Mouse (Mus musculus) heart, postnatal 10 days (tissue): Measurements from ENCODE around the gene Pdlim5. TPM values are rescaled to one million over a fixed set of nuclear protein-coding genes. Genes with fewer than 3 reads are reported as not detected.
"Not testable (repeated sequence)": the region's sequence is repeated elsewhere in the genome, so short reads cannot be mapped to it uniquely, and the experiment has no call there.

Experiments
- DNase-seq, 2 experiments: peaks; one replicate each; pipeline ENCODE4 v3.0.0; 2021
- intact Hi-C: fragments of 180-260 bp; cut with DNase I; formaldehyde crosslinking; loops from one replicate; pipeline ENCODE4 v1.15.1; 2025
- total RNA-seq, 2 experiments: library from RNA; stranded (reverse); gene quantifications; 2 replicates each; pipeline ENCODE4 v1.2.3; 2021

The Pdlim5 gene
- total RNA-seq: 100 to 1,000 TPM; 523 to 617 TPM

DNA sequence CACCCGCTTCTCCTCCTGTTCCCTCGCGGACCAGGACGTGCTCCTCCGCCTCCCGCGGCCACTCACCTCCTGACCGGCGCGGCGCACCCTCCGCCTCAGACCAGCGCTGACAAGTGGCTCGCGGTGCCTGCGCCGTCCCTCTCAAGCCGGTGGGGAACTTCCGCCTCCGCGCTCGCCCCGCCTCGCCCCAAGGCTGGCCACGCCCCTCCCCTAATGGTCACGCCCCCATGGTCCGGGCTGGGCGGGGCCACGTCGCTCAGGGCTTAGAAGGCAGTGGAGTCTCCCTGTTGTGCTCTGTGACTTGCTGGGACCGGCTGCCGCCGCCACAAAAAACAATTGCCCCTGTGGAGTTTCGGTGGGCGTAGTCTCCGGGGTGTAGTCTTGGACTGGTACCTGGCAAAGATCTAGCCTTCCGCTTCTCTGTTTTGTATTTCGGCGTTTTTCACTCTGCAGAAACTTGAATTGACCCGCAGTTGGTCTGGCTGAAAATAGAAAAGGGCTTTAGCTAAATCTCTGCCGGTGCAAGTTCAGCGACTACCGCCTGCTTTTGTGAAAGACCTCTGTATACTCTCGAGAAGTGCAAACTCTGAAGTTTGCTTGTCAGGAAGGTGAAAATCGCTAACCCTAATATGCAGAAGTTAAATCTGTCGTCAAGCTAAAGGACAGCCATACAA, at the start of gene Pdlim5:
Pdlim5 (minus strand) TSS at position 177 of the 674 bp plus-strand sequence.
- intact Hi-C loops: loop anchor here (1.0 to 2.0 kb wide), 3 partner anchors 48 to 101 kb away; no protein-coding TSS in a partner anchor
- DNase-seq: peak; percentile 98 to 99

- intact Hi-C loops: loop anchor here (1.0 kb wide), 2 partner anchors 48 to 148 kb away; partner anchors contain the start of gene Pdlim5
- no peak for DNase-seq
These were observed 48.2 kb upstream of the Pdlim5 start for GRCm38 (mm10) chr3:142443710-142444043.

DNA sequence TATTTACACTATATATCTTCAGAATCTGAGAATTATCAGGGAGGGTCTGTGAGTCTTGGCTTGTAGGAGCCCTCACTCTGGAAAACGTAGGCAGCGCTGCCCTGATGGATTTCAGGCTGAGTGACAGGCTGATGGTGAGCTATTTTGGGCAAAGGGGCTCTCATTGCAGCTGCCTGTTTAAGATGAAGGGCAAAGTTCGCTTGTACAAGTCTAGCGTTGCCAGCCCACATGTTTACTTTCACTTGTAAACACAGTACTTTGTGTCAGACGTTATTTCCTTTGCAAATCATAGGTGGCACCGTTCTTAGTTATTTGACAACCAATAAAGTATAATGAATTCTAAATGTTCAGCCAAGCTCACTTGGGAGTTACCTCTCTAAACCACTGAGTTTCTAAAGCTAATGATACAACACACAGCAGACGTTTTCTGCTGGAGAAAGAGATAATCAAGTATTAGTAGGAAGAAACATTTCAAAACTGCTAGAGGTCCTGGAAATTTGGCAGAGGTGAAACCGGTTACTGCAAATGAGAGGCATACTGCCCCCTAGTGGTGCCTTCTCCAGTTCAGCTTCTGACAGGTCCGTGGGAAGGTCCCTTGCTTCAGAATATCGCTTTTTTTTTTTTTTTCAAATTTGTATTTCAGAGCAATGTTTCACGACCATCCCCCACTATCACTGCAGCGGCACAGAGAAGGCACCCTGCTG, 47.7 kb upstream of the Pdlim5 start:
- peak; percentile 95 to 97 for DNase-seq
- intact Hi-C loops: loop anchor here (1.0 kb wide), 2 partner anchors 48 to 148 kb away; partner anchors contain the start of gene Pdlim5

DNA sequence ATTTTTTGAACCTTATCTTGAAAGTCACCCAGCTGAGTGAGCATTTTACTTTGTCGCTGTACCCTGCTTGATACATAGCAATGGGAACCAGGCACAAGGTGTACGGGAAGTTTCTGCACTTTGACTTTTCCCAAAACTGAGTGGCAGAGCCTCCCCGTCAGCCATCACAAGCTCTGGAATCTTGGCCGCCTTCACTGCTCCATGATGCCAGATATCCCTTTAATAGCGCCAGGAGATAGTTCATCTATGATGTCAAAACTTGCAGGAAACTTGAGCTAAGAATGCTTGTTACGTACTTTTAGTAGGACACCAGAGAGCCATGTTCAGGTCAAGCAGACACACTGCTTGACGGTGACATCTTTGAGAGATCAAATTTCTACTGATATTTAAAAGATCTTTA, 46.7 kb upstream of the Pdlim5 start:
- intact Hi-C loops: no loop called here
- DNase-seq: peak; percentile 50 to 57

GRCm38 (mm10) chr3:142441142-142441541, 45.6 kb upstream of the Pdlim5 start:
- intact Hi-C loops: no loop called here
- DNase-seq: no peak

DNA sequence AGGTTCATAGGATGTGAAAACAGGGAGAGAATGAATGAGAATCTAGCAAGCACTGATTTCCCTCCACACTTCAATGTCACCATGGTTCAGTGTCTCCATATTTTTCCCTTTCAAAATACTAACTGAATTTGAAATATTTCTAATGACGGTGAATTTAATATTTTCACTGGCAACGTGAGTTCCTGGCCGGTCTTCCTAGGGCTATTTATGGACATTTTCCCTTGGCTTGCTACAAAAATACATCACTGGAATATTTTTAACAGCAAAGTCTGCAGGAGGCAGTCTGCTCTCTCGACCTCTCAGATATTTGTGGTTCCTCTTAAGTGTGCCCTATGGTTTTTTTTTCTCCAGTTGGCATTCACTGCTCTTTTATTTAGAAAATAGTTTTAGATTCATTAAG, 44.7 kb upstream of the Pdlim5 start:
- intact Hi-C loops: no loop called here
- peak; percentile 42 to 54 for DNase-seq

GRCm38 (mm10) chr3:142439591-142440093, 44.1 kb upstream of the Pdlim5 start:
- intact Hi-C loops: no loop called here

DNA sequence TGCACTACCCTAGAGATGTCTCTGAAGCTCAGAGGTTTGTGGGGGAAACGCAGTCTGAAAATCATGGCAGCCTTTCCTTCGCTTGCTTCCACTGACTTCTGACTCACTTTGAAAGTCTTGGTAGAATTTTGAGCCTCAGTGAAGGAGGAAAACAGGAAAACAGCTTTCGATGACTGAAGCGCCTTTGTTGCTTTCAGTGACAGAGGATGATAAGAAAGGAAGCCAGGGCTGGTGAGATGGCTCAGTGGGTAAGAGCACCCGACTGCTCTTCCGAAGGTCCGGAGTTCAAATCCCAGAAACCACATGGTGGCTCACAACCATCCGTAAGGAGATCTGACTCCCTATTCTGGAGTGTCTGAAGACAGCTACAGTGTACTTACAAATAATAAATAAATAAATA, 43.1 kb upstream of the Pdlim5 start:
- intact Hi-C loops, DNase-seq: not testable (repeated sequence)

More at GRCm38 (mm10) chr3:142439591-142440093, 44.1 kb upstream of the Pdlim5 start:
- DNase-seq: peak; percentile 78 to 81

GRCm38 (mm10) chr3:142436824-142437223, 41.3 kb upstream of the Pdlim5 start:
- intact Hi-C loops: loop anchor here (2.0 kb wide), 1 partner anchor 14 kb away; no protein-coding TSS in a partner anchor
- no peak for DNase-seq

- intact Hi-C loops: loop anchor here (2.0 kb wide), 1 partner anchor 13 kb away; no protein-coding TSS in a partner anchor
- no peak for DNase-seq
These were observed 40.7 kb upstream of the Pdlim5 start for GRCm38 (mm10) chr3:142436212-142436611.

GRCm38 (mm10) chr3:142434786-142435168, 39.3 kb upstream of the Pdlim5 start:
- DNase-seq: no peak
- intact Hi-C loops: no loop called here

GRCm38 (mm10) chr3:142434127-142434785, 38.8 kb upstream of the Pdlim5 start:
- intact Hi-C loops: no loop called here
- peak in 1 of 2 experiments; percentile 34 for DNase-seq

GRCm38 (mm10) chr3:142431481-142431880, 36.0 kb upstream of the Pdlim5 start:
- intact Hi-C loops: no loop called here
- DNase-seq: no peak

DNA sequence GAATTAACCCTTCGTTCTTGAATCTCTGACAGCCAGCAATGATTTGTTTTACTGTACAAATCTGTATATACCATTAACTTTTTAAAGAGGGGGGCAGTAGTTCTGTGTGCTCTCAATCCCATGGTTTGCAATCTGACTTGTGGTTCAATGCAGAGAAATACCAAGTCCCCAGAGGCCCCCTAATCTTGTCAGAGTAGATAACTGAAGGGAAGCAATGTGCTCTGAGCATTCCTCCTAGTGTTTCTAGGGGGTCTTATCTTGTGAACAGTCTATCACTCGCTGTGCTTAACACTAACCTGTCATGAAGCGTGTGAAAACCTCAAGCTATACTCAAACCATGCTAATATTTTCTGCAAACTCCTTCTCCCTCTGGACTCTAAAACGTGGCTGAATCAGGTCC, 34.6 kb upstream of the Pdlim5 start:
- no peak for DNase-seq
- intact Hi-C loops: no loop called here

DNA sequence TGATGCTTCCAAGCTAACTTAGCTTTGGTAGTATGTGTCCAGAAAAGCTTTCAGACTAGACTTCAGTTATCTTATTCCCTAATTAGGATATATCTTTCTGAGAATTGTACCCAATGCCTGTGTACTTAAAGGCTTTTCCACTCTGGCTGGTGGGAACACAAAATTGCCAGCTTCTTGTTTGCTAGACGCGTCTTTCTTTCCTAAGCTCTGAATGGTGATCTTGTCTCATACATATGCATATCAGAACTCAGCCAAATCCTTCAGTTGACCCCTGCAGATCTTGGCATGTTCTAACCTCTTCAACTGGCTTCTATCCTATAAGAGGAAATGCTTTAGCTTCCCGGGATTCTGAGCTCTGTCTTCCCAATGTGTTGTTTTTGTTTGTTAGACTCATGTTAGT, 31.3 kb upstream of the Pdlim5 start:
- no peak for DNase-seq

DNA sequence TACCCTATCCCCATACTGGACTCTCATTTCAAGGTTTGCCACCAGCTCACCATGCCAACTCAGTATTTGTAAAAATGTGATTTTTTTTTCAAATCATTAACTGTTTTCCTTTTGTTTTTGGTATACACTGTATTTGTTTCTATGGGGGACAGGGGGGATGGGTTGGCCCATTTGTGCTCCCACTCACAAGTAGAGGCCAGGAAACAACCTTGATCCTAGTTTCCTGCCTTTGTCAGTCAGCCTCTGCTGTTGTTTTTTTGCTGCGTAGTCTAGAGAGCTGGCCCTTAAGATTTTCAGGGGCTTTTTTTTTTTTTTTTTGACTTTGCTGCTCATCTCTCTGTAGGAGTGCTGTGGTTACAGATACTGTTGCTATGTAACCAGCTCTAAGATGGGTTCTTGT, 28.6 kb upstream of the Pdlim5 start:
- no peak for DNase-seq
- intact Hi-C loops: no loop called here

More for the DNA sequence above, 31.3 kb upstream of the Pdlim5 start:
- intact Hi-C loops: no loop called here

GRCm38 (mm10) chr3:142423501-142423917, 28.0 kb upstream of the Pdlim5 start:
- intact Hi-C loops: loop anchor here (2.0 kb wide), 1 partner anchor 13 kb away; no protein-coding TSS in a partner anchor
- peak in 1 of 2 experiments; percentile 30 for DNase-seq

- DNase-seq: peak; percentile 65 to 71
- intact Hi-C loops: loop anchor here (2.0 kb wide), 1 partner anchor 15 kb away; no protein-coding TSS in a partner anchor
These were observed 26.7 kb upstream of the Pdlim5 start for GRCm38 (mm10) chr3:142422229-142422628.

- peak; percentile 60 to 67 for DNase-seq
- intact Hi-C loops: no loop called here
These were observed 26.0 kb upstream of the Pdlim5 start for GRCm38 (mm10) chr3:142421470-142421869.

DNA sequence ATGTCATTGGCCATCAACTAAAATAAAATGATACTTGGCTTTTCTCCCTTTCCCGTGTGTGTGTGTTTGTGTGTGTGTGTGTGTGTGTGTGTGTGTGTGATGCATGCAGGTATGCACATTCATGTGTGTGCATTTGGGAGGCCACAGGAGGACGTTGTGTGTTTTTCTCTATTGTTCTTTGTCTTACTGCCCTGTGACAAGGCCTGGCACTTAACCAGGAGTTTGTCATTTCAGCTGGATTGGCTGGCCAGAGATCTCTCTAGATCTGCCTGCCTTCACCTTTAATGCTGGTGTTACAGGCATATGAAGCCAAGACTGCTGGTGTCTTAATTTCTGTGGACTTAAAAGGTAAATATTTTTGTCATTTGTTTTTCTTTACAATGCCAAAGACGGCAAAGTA, 22.5 kb upstream of the Pdlim5 start:
- DNase-seq: peak in 1 of 2 experiments; percentile 27
- intact Hi-C loops: no loop called here

DNA sequence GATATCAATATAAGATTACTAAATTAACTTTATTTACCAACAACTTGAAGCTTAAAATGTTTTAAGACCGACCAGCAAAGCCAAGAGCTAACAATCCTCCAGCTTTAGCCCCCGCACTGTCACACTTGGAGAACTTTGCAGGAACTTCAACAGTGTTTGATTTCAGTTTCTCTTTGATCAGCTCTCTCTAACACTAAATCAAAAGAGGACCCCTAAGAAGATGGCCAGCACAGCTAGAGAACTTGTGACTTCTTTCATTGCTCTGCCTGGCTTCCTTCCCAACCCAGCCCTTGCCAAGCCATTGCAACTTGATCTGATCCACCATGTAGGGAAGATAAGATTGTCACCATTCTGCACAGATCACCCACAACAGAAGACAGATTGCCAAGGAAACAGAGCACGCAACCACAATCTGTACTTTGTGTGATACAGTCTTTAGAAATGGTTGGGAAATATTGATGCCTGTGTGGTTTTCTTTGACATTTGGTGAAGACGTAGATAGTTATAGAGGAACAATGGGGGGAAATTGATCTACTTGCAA, 17.9 kb upstream of the Pdlim5 start:
- no peak for DNase-seq
- intact Hi-C loops: no loop called here
